Mouse (Mus musculus): ENCODE results near the gene Lbx2. TPM values are rescaled to one million over a fixed set of nuclear protein-coding genes. Genes with fewer than 3 reads are reported as not detected.

Gene Lbx2
- polyA plus RNA-seq, 1 experiment from 2014 or later, result not detected

DNA sequence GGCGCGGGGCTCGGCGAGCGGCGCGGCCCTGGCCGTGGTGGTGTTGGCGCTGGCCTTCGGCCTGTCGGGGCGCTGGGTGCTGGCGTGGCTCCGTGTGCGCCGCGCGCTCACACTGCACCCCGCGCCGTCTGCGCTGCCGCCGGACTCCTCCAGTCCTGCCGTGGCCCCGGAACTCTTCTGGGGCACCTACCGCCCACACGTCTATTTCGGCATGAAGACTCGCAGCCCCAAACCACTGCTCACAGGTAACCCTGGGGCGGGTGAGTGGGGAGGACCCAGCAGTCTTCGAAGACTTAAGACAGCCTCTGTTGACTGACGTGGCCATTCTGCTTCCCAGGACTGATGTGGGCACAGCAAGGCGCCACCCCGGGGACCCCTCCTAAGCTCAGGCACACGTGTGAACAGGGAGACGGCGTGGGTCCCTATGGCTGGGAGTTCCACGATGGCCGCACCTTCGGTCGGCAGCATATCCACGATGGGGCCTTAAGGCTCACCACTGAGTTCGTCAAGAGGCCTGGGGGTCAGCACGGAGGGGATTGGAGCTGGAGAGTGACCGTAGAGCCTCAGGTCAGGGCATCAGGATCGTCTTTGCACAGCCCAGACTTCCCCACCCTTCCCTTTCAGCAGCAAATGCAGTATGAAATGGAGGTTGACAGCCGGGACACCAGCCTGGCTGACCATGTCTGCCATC is 29.7 kb downstream of the Lbx2 start:
- H3K27me3 ChIP-seq (ENCODE audit: control insufficient read depth, insufficient read depth, low read depth, low read length), result no peaks in the 10 kb centered on the region
- no peaks in the 10 kb centered on the region for H3K9me3 ChIP-seq (replicated peaks; ENCODE audit: control insufficient read depth, low read length, poor library complexity, severe bottlenecking)
- H3K4me1 ChIP-seq (ENCODE audit: control insufficient read depth, insufficient read depth, low read length), result peaks cover 29% of the 10 kb centered on the region
- H3K36me3 ChIP-seq (ENCODE audit: control insufficient read depth, insufficient read depth, low read length), result peaks cover 15% of the 10 kb centered on the region
- peak; percentile 52 for ATAC-seq
- peak overlapping the region; percentile 81 for H3K27ac ChIP-seq (ENCODE audit: low read length)
- peak overlapping the region; percentile 95 for H3K4me2 ChIP-seq (ENCODE audit: low read length)
- peak overlapping the region; percentile 93 for H3K9ac ChIP-seq (ENCODE audit: low read depth, low read length)
- 1% methylated on average over 40 of the region's 48 CpGs for WGBS
- H3K4me3 ChIP-seq (ENCODE audit: low read depth, low read length), result peak overlapping the region; percentile 86

GRCm38 (mm10) chr6:83116373-83117164 is 30.4 kb downstream of the Lbx2 start:
- Histone ChIP-seq H3K27me3 (ENCODE audit: control insufficient read depth, insufficient read depth, low read depth, low read length) (no peaks in the 10 kb centered on the region), H3K4me2 (ENCODE audit: low read length) (peak overlapping the region; percentile 95), H3K27ac (ENCODE audit: low read length) (no peak overlapping the region), H3K9me3 (replicated peaks; ENCODE audit: control insufficient read depth, low read length, poor library complexity, severe bottlenecking) (no peaks in the 10 kb centered on the region), H3K4me1 (ENCODE audit: control insufficient read depth, insufficient read depth, low read length) (peaks cover 29% of the 10 kb centered on the region), H3K4me3 (ENCODE audit: low read depth, low read length) (peak overlapping the region; percentile 86), H3K9ac (ENCODE audit: low read depth, low read length) (peak overlapping the region; percentile 93), H3K36me3 (ENCODE audit: control insufficient read depth, insufficient read depth, low read length) (peaks cover 15% of the 10 kb centered on the region)
- no peak for ATAC-seq
- WGBS, result 77% methylated on average over 11 of the region's 11 CpGs

- H3K36me3 ChIP-seq (ENCODE audit: control insufficient read depth, insufficient read depth, low read length), result peaks cover 15% of the 10 kb centered on the region
- WGBS, result 82% methylated on average over 4 of the region's 4 CpGs
- H3K9me3 ChIP-seq (replicated peaks; ENCODE audit: control insufficient read depth, low read length, poor library complexity, severe bottlenecking), result no peaks in the 10 kb centered on the region
- peaks cover 31% of the 10 kb centered on the region for H3K4me1 ChIP-seq (ENCODE audit: control insufficient read depth, insufficient read depth, low read length)
- ATAC-seq, result no peak
- no peak overlapping the region for H3K4me3 ChIP-seq (ENCODE audit: low read depth, low read length)
- H3K9ac ChIP-seq (ENCODE audit: low read depth, low read length), result no peak overlapping the region
- H3K27me3 ChIP-seq (ENCODE audit: control insufficient read depth, insufficient read depth, low read depth, low read length), result no peaks in the 10 kb centered on the region
- H3K4me2 ChIP-seq (ENCODE audit: low read length), result no peak overlapping the region
- no peak overlapping the region for H3K27ac ChIP-seq (ENCODE audit: low read length)
Measured at GRCm38 (mm10) chr6:83117165-83117438, 30.9 kb downstream of the Lbx2 start.

DNA sequence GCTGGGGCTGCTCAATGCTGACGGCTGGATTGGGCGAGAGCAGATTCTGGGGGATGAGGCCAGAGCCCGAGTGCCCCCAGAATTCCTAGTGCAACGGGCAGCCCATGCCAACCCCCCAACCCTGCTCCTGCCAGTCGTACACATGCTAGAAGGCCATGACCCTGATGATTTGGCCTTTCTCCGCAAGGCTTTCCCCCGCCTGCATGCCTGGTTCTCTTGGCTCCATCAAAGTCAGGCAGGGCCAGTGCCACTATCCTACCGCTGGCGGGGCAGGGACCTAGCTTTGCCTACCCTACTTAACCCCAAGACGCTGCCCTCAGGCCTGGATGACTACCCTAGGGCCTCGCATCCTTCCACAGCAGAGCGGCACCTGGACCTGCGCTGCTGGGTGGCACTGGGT is 31.4 kb downstream of the Lbx2 start:
- Histone ChIP-seq H3K4me3 (ENCODE audit: low read depth, low read length) (no peak overlapping the region), H3K36me3 (ENCODE audit: control insufficient read depth, insufficient read depth, low read length) (peaks cover 15% of the 10 kb centered on the region), H3K9ac (ENCODE audit: low read depth, low read length) (no peak overlapping the region), H3K9me3 (replicated peaks; ENCODE audit: control insufficient read depth, low read length, poor library complexity, severe bottlenecking) (no peaks in the 10 kb centered on the region), H3K27me3 (ENCODE audit: control insufficient read depth, insufficient read depth, low read depth, low read length) (no peaks in the 10 kb centered on the region), H3K4me1 (ENCODE audit: control insufficient read depth, insufficient read depth, low read length) (peaks cover 37% of the 10 kb centered on the region), H3K27ac (ENCODE audit: low read length) (no peak overlapping the region), H3K4me2 (ENCODE audit: low read length) (no peak overlapping the region)
- no peak for ATAC-seq
- WGBS, result 93% methylated on average over 13 of the region's 13 CpGs

GRCm38 (mm10) chr6:83118369-83118768 is 32.2 kb downstream of the Lbx2 start:
- Histone ChIP-seq H3K9ac (ENCODE audit: low read depth, low read length) (no peak overlapping the region), H3K4me1 (ENCODE audit: control insufficient read depth, insufficient read depth, low read length) (peaks cover 42% of the 10 kb centered on the region), H3K4me3 (ENCODE audit: low read depth, low read length) (no peak overlapping the region), H3K4me2 (ENCODE audit: low read length) (no peak overlapping the region), H3K9me3 (replicated peaks; ENCODE audit: control insufficient read depth, low read length, poor library complexity, severe bottlenecking) (no peaks in the 10 kb centered on the region), H3K27ac (ENCODE audit: low read length) (no peak overlapping the region), H3K27me3 (ENCODE audit: control insufficient read depth, insufficient read depth, low read depth, low read length) (no peaks in the 10 kb centered on the region), H3K36me3 (ENCODE audit: control insufficient read depth, insufficient read depth, low read length) (peaks cover 15% of the 10 kb centered on the region)
- 87% methylated on average over 11 of the region's 11 CpGs for WGBS
- ATAC-seq, result no peak

DNA sequence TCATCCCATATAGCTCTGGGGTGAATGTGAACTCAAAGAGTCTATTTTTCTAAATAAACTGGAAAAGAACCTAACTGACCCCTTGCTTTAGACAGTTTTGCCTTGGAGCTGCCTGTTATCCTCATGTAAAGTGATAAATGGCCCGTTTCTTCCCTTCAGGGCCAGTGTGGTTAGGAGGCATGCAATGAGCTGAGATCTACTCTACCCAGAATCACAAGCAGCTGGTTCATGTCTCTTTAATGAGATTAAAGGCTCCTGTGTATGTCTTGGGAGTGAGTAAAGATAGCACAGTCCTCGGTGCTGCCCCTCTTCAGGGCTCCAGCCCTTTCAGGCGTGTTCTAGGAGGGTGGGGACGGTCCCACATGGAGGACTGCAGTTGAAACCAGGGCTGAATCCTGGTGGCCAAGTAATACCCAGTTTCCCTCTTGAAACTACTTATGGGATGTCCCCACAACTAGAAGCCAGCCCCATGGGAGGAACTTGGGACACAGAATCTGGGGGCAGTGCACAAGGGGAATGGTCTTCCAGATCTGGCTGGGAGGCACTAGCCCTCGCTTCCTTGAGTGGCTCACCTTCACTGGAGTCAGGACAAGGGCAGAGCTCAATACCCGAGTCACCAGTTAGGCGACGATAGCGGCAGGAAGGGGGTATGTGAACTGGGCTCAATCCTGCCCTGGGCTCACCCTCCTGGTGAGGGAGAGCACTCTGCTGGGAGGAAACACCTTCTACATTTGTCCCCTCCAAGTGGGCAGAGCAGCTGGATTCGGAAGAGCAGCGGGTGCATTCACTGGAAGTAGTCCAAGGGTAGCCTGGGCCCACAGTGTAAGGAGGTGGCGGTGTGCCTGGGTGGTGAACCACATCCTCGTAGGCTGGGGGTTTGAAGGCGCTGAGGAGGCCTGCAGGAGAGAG is 32.9 kb downstream of the Lbx2 start:
- H3K9ac ChIP-seq (ENCODE audit: low read depth, low read length), result peak overlapping the region; percentile 7; the same call in 1 of the 2 replicates
- H3K4me3 ChIP-seq (ENCODE audit: low read depth, low read length), result no peak overlapping the region
- H3K36me3 ChIP-seq (ENCODE audit: control insufficient read depth, insufficient read depth, low read length), result peaks cover 15% of the 10 kb centered on the region
- no peaks in the 10 kb centered on the region for H3K27me3 ChIP-seq (ENCODE audit: control insufficient read depth, insufficient read depth, low read depth, low read length)
- H3K9me3 ChIP-seq (replicated peaks; ENCODE audit: control insufficient read depth, low read length, poor library complexity, severe bottlenecking), result no peaks in the 10 kb centered on the region
- peak overlapping the region; percentile 84; the same call in 1 of the 2 replicates for H3K4me2 ChIP-seq (ENCODE audit: low read length)
- peaks cover 45% of the 10 kb centered on the region for H3K4me1 ChIP-seq (ENCODE audit: control insufficient read depth, insufficient read depth, low read length)
- no peak overlapping the region for H3K27ac ChIP-seq (ENCODE audit: low read length)
- WGBS, result 84% methylated on average over 14 of the region's 14 CpGs
- ATAC-seq, result no peak

DNA sequence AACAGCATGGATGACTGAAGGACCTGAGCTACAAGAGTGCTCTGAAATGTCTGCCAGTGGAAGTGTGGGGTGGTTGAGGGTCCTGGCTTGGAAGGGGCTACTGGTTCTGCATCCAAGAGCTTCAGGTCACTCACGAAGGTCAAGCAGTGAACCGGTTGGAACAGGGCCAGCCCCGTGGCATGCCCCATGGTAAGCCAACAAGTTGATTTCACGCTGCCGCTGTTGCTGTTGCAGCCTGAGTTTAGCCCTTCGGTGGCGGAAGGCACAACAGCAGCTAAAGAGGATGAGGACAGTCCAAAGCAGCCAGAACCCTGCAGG is 33.5 kb downstream of the Lbx2 start:
- peaks cover 15% of the 10 kb centered on the region for H3K36me3 ChIP-seq (ENCODE audit: control insufficient read depth, insufficient read depth, low read length)
- no peak overlapping the region for H3K27ac ChIP-seq (ENCODE audit: low read length)
- H3K9me3 ChIP-seq (replicated peaks; ENCODE audit: control insufficient read depth, low read length, poor library complexity, severe bottlenecking), result no peaks in the 10 kb centered on the region
- H3K4me3 ChIP-seq (ENCODE audit: low read depth, low read length), result peak overlapping the region; percentile 70; the same call in 1 of the 2 replicates
- peak overlapping the region; percentile 84 for H3K4me2 ChIP-seq (ENCODE audit: low read length)
- H3K9ac ChIP-seq (ENCODE audit: low read depth, low read length), result peak overlapping the region; percentile 7; the same call in 1 of the 2 replicates
- peaks cover 47% of the 10 kb centered on the region for H3K4me1 ChIP-seq (ENCODE audit: control insufficient read depth, insufficient read depth, low read length)
- WGBS, result 53% methylated on average over 7 of the region's 7 CpGs
- no peaks in the 10 kb centered on the region for H3K27me3 ChIP-seq (ENCODE audit: control insufficient read depth, insufficient read depth, low read depth, low read length)
- no peak for ATAC-seq

- WGBS, result under 1% methylated on average over 38 of the region's 38 CpGs
- peak; percentile 95 for ATAC-seq
- Histone ChIP-seq H3K4me1 (ENCODE audit: control insufficient read depth, insufficient read depth, low read length) (peaks cover 42% of the 10 kb centered on the region), H3K36me3 (ENCODE audit: control insufficient read depth, insufficient read depth, low read length) (peaks cover 15% of the 10 kb centered on the region), H3K27me3 (ENCODE audit: control insufficient read depth, insufficient read depth, low read depth, low read length) (no peaks in the 10 kb centered on the region), H3K4me3 (ENCODE audit: low read depth, low read length) (peak within 1 kb of the TSS; percentile 70), H3K4me2 (ENCODE audit: low read length) (peak within 1 kb of the TSS; percentile 98), H3K9me3 (replicated peaks; ENCODE audit: control insufficient read depth, low read length, poor library complexity, severe bottlenecking) (no peaks in the 10 kb centered on the region), H3K27ac (ENCODE audit: low read length) (peak within 1 kb of the TSS; percentile 94), H3K9ac (ENCODE audit: low read depth, low read length) (peak within 1 kb of the TSS; percentile 80)
Measured at GRCm38 (mm10) chr6:83120930-83121862, 35.0 kb downstream of the Lbx2 start, which contains the start of gene Wbp1. Gene Wbp1, minus strand, starts transcription at chr6:83121559.

Data from midbrain, embryonic 16.5 days (tissue).